Mouse (Mus musculus) mouse trophoblast stem cell (cell line): ENCODE measurements at regions not wholly inside any gene's neighbourhood (a gene's known extent, or its start where the extent isn't known, plus 50 kb on each side); places are given as distances from the start of the nearest gene placed in this dataset.

Source experiments
- in situ Hi-C, 2 experiments: fragments of 300-500 bp; cut with MseI, MboI; formaldehyde crosslinking; loops; 2 replicates in 1 of 2; 3 replicates in 1 of 2; pipeline ENCODE4 v1.15.1; 2025

- in situ Hi-C loops, result no loop called here
These were observed 706.4 kb downstream of the Dhx35 start for GRCm38 (mm10) chr2:159501039-159501438.

GRCm38 (mm10) chr2:159519066-159519465, 724.5 kb downstream of the Dhx35 start:
- in situ Hi-C loops, result no loop called here

- in situ Hi-C loops, result no loop called here
These were observed 729.1 kb downstream of the Dhx35 start for GRCm38 (mm10) chr2:159523739-159524138.

DNA sequence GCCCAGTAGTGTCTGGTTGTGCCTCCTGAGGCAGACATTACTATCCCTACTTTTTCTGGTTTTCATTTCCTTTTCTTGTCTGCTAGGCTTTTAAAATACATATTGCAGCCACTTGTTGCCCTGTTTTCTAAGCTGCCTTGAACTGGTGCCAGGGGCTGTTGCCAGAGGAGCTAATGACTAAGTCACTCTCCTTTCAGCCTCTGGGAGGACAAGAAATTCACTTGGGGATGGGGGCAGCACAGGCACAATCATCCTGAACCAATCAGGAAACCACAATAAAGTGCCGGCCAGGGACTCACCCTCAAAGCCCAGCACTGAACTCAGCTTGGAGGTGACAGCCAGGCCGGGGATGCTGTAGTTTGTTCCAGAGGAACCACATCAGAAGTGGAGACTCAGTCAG, 740.3 kb downstream of the Dhx35 start:
- in situ Hi-C loops, result no loop called here

GRCm38 (mm10) chr2:159539261-159539660, 744.7 kb downstream of the Dhx35 start:
- in situ Hi-C loops, result no loop called here

- in situ Hi-C loops, result no loop called here
These were observed 763.0 kb downstream of the Dhx35 start for GRCm38 (mm10) chr2:159557567-159557966.

GRCm38 (mm10) chr2:159565255-159565654, 768.7 kb downstream of the Gm826 start:
- in situ Hi-C loops, result no loop called here

DNA sequence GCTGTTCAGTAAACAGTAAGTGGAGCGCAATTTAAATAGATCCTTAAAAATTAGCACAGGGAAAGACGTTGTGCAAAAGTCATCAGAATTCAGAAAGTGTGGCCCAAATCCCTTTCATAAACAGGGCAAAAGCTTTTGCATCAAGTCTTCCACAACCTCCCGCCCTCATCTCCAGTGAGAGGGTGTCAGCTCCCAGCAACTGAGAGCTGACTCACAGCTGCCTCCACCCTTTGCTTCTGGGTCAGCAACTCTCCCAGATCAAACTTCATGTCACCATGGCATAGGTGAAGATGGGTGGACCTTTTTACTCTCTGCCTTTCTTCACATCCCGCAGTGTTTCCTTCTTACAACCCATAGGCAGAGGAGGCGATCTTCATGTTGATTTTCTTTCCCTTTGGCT, 768.0 kb downstream of the Gm826 start:
- in situ Hi-C loops, result no loop called here

DNA sequence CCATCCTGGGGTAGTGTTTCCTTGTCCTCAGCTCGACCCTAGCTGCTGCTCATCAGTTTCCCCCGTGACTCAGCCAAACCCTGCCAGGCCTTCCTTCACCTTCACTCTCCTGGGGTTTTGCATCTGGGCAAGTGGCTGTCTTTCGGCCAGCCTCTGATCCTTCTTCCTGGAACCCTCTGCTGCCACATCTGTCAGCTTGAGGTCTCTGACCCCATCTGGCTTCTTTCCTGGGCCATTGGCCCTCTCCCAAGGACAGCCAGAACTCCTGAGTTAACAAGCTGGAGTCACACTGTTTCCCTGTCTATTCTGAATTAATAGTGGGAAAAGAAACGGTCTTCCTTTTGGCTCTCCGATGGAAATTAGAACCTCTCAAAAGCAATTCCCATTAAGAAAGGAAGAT, 767.5 kb downstream of the Gm826 start:
- in situ Hi-C loops, result no loop called here

DNA sequence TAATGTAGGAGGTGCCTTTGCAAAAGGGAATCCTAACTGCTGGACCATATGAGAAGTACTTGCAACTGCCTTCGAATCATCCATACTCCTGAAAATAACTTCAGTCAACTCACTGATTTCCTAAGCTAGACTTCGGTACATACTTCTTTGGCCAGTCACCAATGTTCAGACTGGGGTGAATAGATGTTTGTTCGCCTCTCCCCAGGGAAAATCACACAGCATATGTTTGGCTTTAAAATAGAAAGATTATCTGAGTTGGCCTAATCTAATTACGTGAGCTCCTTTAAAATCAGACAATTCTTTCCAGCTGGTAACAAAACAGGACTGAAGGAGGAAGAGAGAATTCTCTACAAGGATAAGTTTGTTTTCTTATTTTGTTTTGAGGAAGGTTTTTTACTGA, 765.6 kb downstream of the Gm826 start:
- in situ Hi-C loops, result no loop called here

DNA sequence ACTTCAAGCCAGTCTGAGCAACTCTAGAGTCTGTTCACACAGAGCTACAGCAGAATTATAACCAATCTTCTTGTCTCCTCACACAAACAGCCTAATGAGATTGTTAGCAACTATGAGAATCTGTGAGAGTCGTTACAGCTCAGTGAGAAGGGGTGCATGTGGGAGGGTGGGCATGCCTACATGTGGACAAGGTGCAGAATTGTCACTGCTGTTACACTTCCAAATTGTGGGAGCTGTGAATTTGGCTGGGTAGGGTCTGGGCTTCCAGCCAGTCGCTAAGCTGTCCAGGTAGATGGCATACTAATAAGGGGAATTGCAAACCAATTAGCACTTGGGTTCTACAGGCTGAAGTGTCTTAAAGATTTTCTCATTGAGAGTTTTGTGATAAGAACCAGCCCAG, 762.1 kb downstream of the Gm826 start:
- in situ Hi-C loops, result no loop called here

DNA sequence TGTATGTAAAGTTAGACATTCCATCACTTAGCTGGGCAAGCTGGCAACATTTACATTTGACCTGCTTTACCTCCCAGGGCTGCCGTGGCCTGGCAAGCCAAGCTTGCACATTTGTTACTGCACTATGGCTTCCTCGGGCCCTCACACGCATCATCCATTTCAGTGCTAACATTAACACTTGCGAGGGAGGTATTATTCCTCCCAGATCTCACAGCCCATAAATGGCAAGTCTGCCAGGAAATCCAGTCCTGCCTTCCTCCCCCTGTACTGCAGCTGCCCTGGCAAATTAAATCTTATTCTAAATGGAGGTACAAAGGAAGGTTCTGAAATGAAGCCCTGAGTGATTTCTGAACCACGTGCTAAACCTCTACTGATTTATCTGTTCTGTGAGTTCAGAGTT, 758.7 kb downstream of the Gm826 start:
- in situ Hi-C loops, result no loop called here

DNA sequence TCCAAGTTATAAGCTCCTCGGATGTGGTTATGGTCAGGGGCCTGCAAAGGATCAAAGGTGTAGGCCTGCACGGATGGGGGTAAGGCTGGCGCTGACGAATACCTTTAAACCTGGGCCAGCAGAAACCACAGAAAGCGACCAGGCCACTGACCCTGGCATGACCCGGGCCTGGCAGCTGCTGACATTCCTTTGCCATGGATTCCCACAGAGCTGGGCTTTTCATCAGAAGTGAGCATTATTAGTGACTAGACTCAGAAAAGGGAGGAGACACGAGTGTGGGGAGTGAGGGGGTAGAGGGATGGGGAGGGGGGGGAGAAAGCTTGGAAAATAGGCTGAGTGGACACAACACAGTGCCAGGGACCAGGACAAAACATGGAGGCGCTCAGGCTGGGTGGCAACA, 750.9 kb downstream of the Gm826 start:
- in situ Hi-C loops, result no loop called here

GRCm38 (mm10) chr2:159584641-159585040, 749.3 kb downstream of the Gm826 start:
- in situ Hi-C loops, result no loop called here

GRCm38 (mm10) chr2:159586697-159587473, 747.1 kb downstream of the Gm826 start:
- in situ Hi-C loops, result no loop called here

DNA sequence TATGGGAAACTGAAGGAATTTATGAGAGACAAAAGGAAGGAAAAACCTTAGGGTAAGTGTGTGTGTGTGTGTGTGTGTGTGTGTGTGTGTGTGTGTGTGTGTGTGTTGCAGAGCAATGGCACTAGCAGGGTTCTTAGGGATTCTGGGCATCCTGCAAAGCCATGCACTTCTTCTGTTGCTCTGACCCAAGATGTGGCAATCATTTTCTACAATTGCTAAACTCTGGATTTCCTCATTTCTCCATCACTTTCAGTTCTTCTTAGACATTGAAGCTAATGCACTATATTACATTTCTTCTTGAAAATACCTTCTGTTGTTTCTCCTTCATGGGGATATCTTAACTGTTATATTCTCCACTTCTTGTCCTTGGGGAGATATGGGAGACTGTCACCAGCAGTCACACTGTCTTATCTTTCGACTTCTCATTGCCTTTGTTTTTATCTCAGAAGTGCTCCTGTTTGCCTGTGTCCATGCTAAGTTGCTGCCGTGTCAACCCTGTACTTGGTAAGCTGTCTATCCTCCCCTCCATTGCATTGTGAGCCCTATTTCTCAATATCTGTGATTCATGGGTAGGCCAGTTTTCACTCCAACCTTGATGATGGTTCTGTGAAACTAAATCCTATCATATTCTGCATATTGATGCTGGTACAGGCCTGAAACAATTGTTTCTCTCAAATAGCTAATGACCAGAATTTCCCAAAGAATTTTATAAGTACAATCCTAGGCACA, 742.4 kb downstream of the Gm826 start:
- in situ Hi-C loops, result no loop called here

GRCm38 (mm10) chr2:159592841-159593240, 741.1 kb downstream of the Gm826 start:
- in situ Hi-C loops, result no loop called here

- in situ Hi-C loops, result no loop called here
These were observed 737.7 kb downstream of the Gm826 start for GRCm38 (mm10) chr2:159596285-159596684.

- in situ Hi-C loops, result no loop called here
These were observed 735.9 kb downstream of the Gm826 start for GRCm38 (mm10) chr2:159598080-159598479.

GRCm38 (mm10) chr2:159607191-159607590, 726.8 kb downstream of the Gm826 start:
- in situ Hi-C loops, result no loop called here

DNA sequence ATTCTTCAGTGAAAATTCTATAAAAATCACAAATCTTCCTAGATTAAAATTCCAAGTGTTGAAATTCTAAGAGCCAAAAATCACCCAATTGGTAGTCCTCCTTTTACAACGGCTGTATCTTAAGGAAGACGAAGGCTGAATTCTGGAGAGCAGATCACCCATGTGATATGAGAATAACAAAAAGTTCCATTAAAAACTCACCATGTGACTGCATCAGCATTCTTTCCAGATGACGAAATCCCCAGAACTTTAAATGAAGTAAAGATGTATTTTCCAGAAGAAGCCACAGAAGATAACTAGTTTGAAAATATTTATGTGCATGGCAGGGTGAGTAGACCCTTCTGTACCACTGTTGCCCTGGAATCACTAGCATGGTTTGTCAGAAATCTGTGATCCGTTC, 723.5 kb downstream of the Gm826 start:
- in situ Hi-C loops, result no loop called here

DNA sequence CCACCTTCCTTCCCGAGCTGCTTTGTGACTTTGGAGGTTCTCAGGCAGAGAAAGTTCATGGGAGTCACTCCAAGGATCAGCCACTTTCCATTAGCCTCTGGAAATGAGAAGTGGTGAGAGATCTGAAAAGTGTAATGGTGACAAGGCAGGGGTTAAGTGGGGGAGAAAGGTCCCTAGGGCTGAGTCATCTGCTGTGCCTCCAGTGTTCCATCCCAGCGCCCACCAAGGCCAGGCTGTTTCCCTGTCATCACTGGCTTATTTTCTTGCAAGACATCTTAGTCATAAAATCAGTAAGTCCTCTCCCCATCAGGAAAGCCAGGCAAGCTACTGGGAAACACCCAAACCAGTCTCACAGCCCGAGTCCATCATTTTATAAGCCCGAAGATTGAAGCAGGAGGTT, 717.3 kb downstream of the Gm826 start:
- in situ Hi-C loops, result no loop called here

GRCm38 (mm10) chr2:159621261-159621660, 712.7 kb downstream of the Gm826 start:
- in situ Hi-C loops, result no loop called here
